Mouse (Mus musculus) urinary bladder, postnatal 25 days (tissue): Measurements from ENCODE around the gene Wdfy2.

Experiments used
- DNase-seq: peaks from one replicate; pipeline ENCODE4 v3.0.0; 2022; ENCODE audit warnings: low spot score

The Wdfy2 gene

GRCm38 (mm10) chr14:62844226-62844625 is 6.7 kb downstream of the Wdfy2 start:
- no peak for DNase-seq

GRCm38 (mm10) chr14:62845011-62845840 is 7.7 kb downstream of the Wdfy2 start:
- no peak for DNase-seq

GRCm38 (mm10) chr14:62850980-62851379 is 13.5 kb downstream of the Wdfy2 start:
- no peak for DNase-seq

GRCm38 (mm10) chr14:62852840-62853239 is 15.4 kb downstream of the Wdfy2 start:
- DNase-seq: no peak

GRCm38 (mm10) chr14:62855077-62855835 is 17.8 kb downstream of the Wdfy2 start:
- no peak for DNase-seq

- no peak for DNase-seq
These were observed 18.4 kb downstream of the Wdfy2 start for GRCm38 (mm10) chr14:62855863-62856262.

- no peak for DNase-seq
These were observed 19.0 kb downstream of the Wdfy2 start for GRCm38 (mm10) chr14:62856490-62856889.

GRCm38 (mm10) chr14:62857879-62858278 is 20.4 kb downstream of the Wdfy2 start:
- no peak for DNase-seq

- DNase-seq: no peak
These were observed 20.8 kb downstream of the Wdfy2 start for GRCm38 (mm10) chr14:62858311-62858710.

GRCm38 (mm10) chr14:62862564-62862963 is 25.1 kb downstream of the Wdfy2 start:
- DNase-seq: no peak

- no peak for DNase-seq
These were observed 26.8 kb downstream of the Wdfy2 start for GRCm38 (mm10) chr14:62864254-62864653.

- no peak for DNase-seq
These were observed 27.9 kb downstream of the Wdfy2 start for GRCm38 (mm10) chr14:62865405-62865804.

GRCm38 (mm10) chr14:62867069-62867468 is 29.6 kb downstream of the Wdfy2 start:
- DNase-seq: no peak

- no peak for DNase-seq
These were observed 30.1 kb downstream of the Wdfy2 start for GRCm38 (mm10) chr14:62867576-62867975.

- DNase-seq: no peak
These were observed 30.8 kb downstream of the Wdfy2 start for GRCm38 (mm10) chr14:62868254-62868653.

GRCm38 (mm10) chr14:62870238-62870638 is 32.8 kb downstream of the Wdfy2 start:
- DNase-seq: no peak

- no peak for DNase-seq
These were observed 34.0 kb downstream of the Wdfy2 start for GRCm38 (mm10) chr14:62871431-62871830.

- DNase-seq: no peak
These were observed 34.5 kb downstream of the Wdfy2 start for GRCm38 (mm10) chr14:62871932-62872331.

GRCm38 (mm10) chr14:62873820-62874219 is 36.3 kb downstream of the Wdfy2 start:
- no peak for DNase-seq

- no peak for DNase-seq
These were observed 36.9 kb downstream of the Wdfy2 start for GRCm38 (mm10) chr14:62874348-62874747.

- DNase-seq: no peak
These were observed 40.6 kb downstream of the Wdfy2 start for GRCm38 (mm10) chr14:62878076-62878475.

- no peak for DNase-seq
These were observed 41.4 kb downstream of the Wdfy2 start for GRCm38 (mm10) chr14:62878634-62879430.
